Mouse (Mus musculus) kidney, embryonic 16.5 days (tissue): Measurements from ENCODE around the gene P4ha3. TPM values are rescaled to one million over a fixed set of nuclear protein-coding genes. Genes with fewer than 3 reads are reported as not detected.
"Not testable (repeated sequence)": the region's sequence is repeated elsewhere in the genome, so short reads cannot be mapped to it uniquely, and the experiment has no call there.

Experiments
- ATAC-seq: fragments of 200-750 bp; cut with Nextera tagmentation; 2 replicates; pipeline ENCODE4 v1.8.0; 2017; ENCODE audit warnings: moderate TSS enrichment; ENCODE audit not compliant: low FRiP score, low TSS enrichment
- H3K27ac ChIP-seq: fragments of 300-500 bp; sonication (generic); 2 replicates; pipeline ENCODE4 v1.5.1; 2014; ENCODE audit warnings: low read length
- H3K27me3 ChIP-seq: fragments of 300-500 bp; sonication (generic); 2 replicates; pipeline ENCODE4 v1.6.1; 2014; ENCODE audit warnings: low read length, control low read depth, mixed read lengths; ENCODE audit not compliant: insufficient read depth
- H3K36me3 ChIP-seq: fragments of 300-500 bp; sonication (generic); 2 replicates; pipeline ENCODE4 v1.6.1; 2014; ENCODE audit warnings: low read length, control low read depth, mixed read lengths; ENCODE audit not compliant: insufficient read depth
- H3K4me1 ChIP-seq: fragments of 300-500 bp; sonication (generic); 2 replicates; pipeline ENCODE4 v1.6.1; 2014; ENCODE audit warnings: low read length, control low read depth, mixed read lengths; ENCODE audit not compliant: insufficient read depth
- H3K4me2 ChIP-seq: fragments of 300-500 bp; sonication (generic); replicated peaks from 2 replicates; pipeline ENCODE4 v1.6.1; 2014; ENCODE audit warnings: low read depth, low read length
- H3K4me3 ChIP-seq: fragments of 300-500 bp; sonication (generic); 2 replicates; pipeline ENCODE4 v1.5.1; 2014; ENCODE audit warnings: mild to moderate bottlenecking, low read length
- H3K9ac ChIP-seq: fragments of 300-500 bp; sonication (generic); replicated peaks from 2 replicates; pipeline ENCODE4 v1.6.1; 2014; ENCODE audit warnings: low read length
- H3K9me3 ChIP-seq: fragments of 300-500 bp; sonication (generic); 2 replicates; pipeline ENCODE4 v1.6.1; 2016; ENCODE audit warnings: low read length, control low read depth
- WGBS: fragments of 180-500 bp; shearing (Covaris S2); extraction: QIAGEN DNeasy Blood & Tissue Kit; methylation state at CpG from one replicate; pipeline ENCODE4 v1.1.7; 2014; 5-methylcytosine and 5-hydroxymethylcytosine counted together
- polyA plus RNA-seq: library from polyadenylated mRNA; unstranded; fragments of >200 nt; fragmentation: Nextera tagmentation; extraction: Ambion mirVana; gene quantifications from 2 replicates; pipeline ENCODE4 v1.2.1, GENCODE M21; 2015

P4ha3 gene
- polyA plus RNA-seq, result 7.2 and 9.3 TPM in 2 replicates

DNA sequence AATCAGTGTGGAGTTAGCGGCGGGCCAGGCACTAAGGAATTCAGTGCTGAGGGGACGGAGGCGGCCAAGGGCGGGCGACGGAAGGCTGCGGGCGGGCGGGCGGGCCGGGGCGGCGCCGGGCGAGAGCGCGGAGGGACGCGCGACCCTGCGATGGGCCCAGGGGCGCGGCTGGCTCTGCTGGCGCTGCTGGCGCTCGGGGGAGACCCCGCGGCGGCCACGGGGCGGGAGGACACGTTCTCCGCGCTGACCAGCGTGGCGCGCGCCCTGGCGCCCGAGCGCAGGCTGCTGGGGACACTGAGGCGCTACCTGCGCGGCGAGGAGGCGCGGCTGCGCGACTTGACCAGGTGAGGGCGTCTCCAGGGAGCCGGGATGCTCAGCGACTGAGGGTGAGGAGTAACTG is at the start of gene P4ha3:
TSS of gene P4ha3 (plus strand) at position 138 of the 400 bp plus-strand sequence.
- Histone ChIP-seq H3K4me1 (peaks cover 25% of the 10 kb centered on the region), H3K4me3 (peak within 1 kb of the TSS; percentile 59), H3K4me2 (peak within 1 kb of the TSS; percentile 93), H3K27ac (no peak within 1 kb of the TSS), H3K9me3 (no peaks in the 10 kb centered on the region; the same call in 1 of the 2 replicates), H3K36me3 (no peaks in the 10 kb centered on the region), H3K9ac (peak within 1 kb of the TSS; percentile 77), H3K27me3 (peaks cover 3% of the 10 kb centered on the region; the same call in 1 of the 2 replicates)
- peak; percentile 50; the same call in 1 of the 2 replicates for ATAC-seq
- WGBS, result under 1% methylated on average over 52 of the region's 53 CpGs

GRCm38 (mm10) chr7:100238271-100238670 is 47.0 kb upstream of the P4ha3 start:
- H3K27ac ChIP-seq, result no peak overlapping the region

DNA sequence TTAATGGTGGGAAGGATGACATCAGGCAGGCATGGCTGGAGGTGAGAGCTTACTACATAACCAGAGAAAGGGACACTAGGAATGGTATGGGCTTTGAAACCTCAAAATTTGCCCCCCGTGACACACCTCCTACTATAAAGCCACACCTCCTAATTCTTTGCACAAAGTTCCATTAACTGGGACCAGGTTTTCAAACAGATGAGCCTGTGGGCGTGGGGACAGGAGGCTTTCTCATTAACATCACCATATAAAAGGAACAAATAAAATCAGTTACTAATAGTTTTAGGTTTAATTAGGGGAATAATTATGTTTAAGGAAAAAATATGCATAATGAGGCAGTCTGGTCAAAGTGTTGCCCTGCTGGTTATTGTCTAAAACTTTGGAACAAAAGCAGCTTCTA is 44.7 kb upstream of the P4ha3 start:
- no peak overlapping the region for H3K4me2 ChIP-seq
- no peak for ATAC-seq
- 81% methylated on average over 2 of the region's 2 CpGs for WGBS
- H3K36me3 ChIP-seq, result no peaks in the 10 kb centered on the region
- no peaks in the 10 kb centered on the region for H3K9me3 ChIP-seq
- no peak overlapping the region for H3K27ac ChIP-seq
- H3K27me3 ChIP-seq, result no peaks in the 10 kb centered on the region
- H3K9ac ChIP-seq, result no peak overlapping the region
- no peaks in the 10 kb centered on the region; the same call in 1 of the 2 replicates for H3K4me1 ChIP-seq
- no peak overlapping the region for H3K4me3 ChIP-seq

More at GRCm38 (mm10) chr7:100238271-100238670, 47.0 kb upstream of the P4ha3 start:
- Histone ChIP-seq H3K4me2 (no peak overlapping the region), H3K9me3 (no peaks in the 10 kb centered on the region), H3K4me3 (no peak overlapping the region), H3K4me1 (peaks cover 3% of the 10 kb centered on the region; the same call in 1 of the 2 replicates), H3K27me3 (no peaks in the 10 kb centered on the region), H3K9ac (no peak overlapping the region), H3K36me3 (no peaks in the 10 kb centered on the region)
- WGBS, result 91% methylated on average over 1 of the region's 1 CpGs
- no peak for ATAC-seq

DNA sequence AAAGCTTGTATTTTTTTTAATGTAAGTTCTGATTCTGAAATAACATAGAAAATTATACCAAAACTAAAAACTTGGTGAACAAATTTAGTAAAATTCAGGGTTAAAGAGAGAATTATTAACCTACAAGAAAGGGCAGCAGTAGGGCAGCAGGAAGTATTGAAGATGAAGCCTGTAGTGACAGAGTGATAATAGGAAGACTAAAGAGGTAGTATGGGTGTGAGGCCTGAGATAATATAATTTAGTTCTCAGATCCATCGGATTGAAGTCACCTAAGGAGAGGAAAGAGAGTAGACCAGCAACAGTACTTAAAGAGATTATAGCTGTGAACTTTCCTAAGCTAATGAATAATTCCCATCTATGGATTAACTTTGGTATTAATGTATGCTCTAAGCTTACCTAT is 42.3 kb upstream of the P4ha3 start:
- no peaks in the 10 kb centered on the region; the same call in 1 of the 2 replicates for H3K4me1 ChIP-seq
- H3K36me3 ChIP-seq, result no peaks in the 10 kb centered on the region
- no peaks in the 10 kb centered on the region for H3K27me3 ChIP-seq
- ATAC-seq, result no peak
- no peak overlapping the region for H3K4me3 ChIP-seq
- H3K9me3 ChIP-seq, result no peaks in the 10 kb centered on the region
- H3K4me2 ChIP-seq, result no peak overlapping the region
- H3K27ac ChIP-seq, result no peak overlapping the region
- 81% methylated on average over 1 of the region's 1 CpGs for WGBS
- no peak overlapping the region for H3K9ac ChIP-seq

- H3K9ac ChIP-seq, result no peak overlapping the region
- no peak for ATAC-seq
Observed at GRCm38 (mm10) chr7:100244225-100244624, 41.1 kb upstream of the P4ha3 start.

DNA sequence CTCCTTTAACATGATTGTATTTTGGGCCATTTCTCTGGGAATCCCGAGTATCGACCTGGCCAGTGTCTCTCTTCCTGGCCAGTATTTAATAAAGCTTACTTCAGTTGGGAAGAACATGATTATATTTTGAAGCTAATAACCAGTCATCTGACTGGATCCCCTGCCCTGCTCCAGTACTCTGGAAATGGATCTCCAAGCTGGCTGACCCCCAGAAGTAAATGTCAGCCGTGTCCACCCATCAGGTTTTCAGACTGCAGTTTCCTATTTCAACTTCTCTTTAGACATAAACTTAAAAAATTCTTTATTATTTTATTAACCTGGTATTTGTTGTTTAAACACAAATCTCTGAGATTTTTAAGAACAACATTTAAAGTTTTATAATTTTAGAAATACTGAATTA is 40.1 kb upstream of the P4ha3 start:
- Histone ChIP-seq H3K4me3 (no peak overlapping the region), H3K9me3 (no peaks in the 10 kb centered on the region), H3K4me1 (no peaks in the 10 kb centered on the region; the same call in 1 of the 2 replicates), H3K36me3 (no peaks in the 10 kb centered on the region), H3K27ac (no peak overlapping the region), H3K27me3 (no peaks in the 10 kb centered on the region), H3K4me2 (no peak overlapping the region), H3K9ac (no peak overlapping the region)
- WGBS, result 88% methylated on average over 3 of the region's 3 CpGs
- ATAC-seq, result no peak

More at GRCm38 (mm10) chr7:100244225-100244624, 41.1 kb upstream of the P4ha3 start:
- Histone ChIP-seq H3K36me3 (no peaks in the 10 kb centered on the region), H3K9me3 (no peaks in the 10 kb centered on the region), H3K4me3 (no peak overlapping the region), H3K4me1 (no peaks in the 10 kb centered on the region; the same call in 1 of the 2 replicates), H3K27ac (no peak overlapping the region), H3K27me3 (no peaks in the 10 kb centered on the region), H3K4me2 (no peak overlapping the region)
- WGBS, result 90% methylated on average over 4 of the region's 4 CpGs

DNA sequence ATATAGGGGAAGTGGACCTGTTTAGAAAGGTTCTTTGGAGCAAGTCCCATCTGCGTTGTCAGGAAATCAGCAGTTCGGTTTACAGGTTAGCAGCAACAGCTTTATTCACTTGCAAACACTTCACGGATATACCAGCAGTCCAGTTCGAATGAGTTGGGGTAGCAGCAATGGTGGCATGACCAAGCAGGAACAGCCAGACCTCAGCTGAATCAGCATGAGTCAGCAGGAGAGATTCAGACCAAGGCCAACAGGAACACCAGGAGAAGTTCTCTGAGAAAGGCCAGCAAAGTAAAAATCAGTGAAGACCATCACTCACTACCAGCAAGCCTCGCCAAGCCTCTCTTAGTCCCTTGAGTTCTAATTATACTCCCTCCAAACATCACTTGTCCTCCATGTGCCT is 34.7 kb upstream of the P4ha3 start:
- 92% methylated on average over 5 of the region's 5 CpGs for WGBS

DNA sequence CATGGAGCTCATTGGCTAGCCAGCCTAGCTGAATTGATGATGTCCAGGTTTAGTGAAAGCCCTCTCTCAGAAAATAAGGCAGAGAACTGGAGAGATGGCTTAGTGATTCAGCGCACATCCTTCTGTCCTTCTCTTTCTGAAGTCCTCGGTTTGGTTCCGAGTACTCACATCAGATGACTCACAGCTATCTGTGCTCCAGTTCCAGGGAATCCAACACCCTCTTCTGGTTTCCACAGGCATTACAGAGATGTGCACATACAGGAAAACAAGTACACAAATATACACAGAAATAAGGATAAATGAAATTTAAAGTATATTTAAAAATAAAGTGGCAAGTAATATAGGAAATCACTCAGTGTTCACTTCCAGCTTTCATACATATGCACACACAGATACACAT is 23.0 kb upstream of the P4ha3 start:
- H3K27ac ChIP-seq, result no peak overlapping the region
- H3K4me1 ChIP-seq, result no peaks in the 10 kb centered on the region
- WGBS, result 84% methylated on average over 3 of the region's 3 CpGs
- 0 out of 2 replicates have a peak, but pooled peaks cover 3% of the 10 kb centered on the region for H3K36me3 ChIP-seq
- H3K4me3 ChIP-seq, result no peak overlapping the region
- no peak overlapping the region for H3K9ac ChIP-seq
- H3K27me3 ChIP-seq, result no peaks in the 10 kb centered on the region
- ATAC-seq, result no peak
- H3K9me3 ChIP-seq, result no peaks in the 10 kb centered on the region
- H3K4me2 ChIP-seq, result no peak overlapping the region

More for the DNA sequence above, 34.7 kb upstream of the P4ha3 start:
- Histone ChIP-seq H3K4me2 (no peak overlapping the region), H3K9me3 (no peaks in the 10 kb centered on the region), H3K4me3 (no peak overlapping the region), H3K36me3 (peaks cover 16% of the 10 kb centered on the region), H3K27ac (no peak overlapping the region), H3K27me3 (no peaks in the 10 kb centered on the region), H3K4me1 (no peaks in the 10 kb centered on the region), H3K9ac (no peak overlapping the region)
- no peak for ATAC-seq

- H3K36me3 ChIP-seq, H3K4me2 ChIP-seq, H3K4me3 ChIP-seq, H3K9me3 ChIP-seq, H3K9ac ChIP-seq, ATAC-seq, H3K4me1 ChIP-seq, H3K27me3 ChIP-seq, H3K27ac ChIP-seq: not testable (repeated sequence)
- WGBS, result 65% methylated on average over 14 of the region's 17 CpGs
Observed at GRCm38 (mm10) chr7:100264934-100265333, 20.4 kb upstream of the P4ha3 start.

DNA sequence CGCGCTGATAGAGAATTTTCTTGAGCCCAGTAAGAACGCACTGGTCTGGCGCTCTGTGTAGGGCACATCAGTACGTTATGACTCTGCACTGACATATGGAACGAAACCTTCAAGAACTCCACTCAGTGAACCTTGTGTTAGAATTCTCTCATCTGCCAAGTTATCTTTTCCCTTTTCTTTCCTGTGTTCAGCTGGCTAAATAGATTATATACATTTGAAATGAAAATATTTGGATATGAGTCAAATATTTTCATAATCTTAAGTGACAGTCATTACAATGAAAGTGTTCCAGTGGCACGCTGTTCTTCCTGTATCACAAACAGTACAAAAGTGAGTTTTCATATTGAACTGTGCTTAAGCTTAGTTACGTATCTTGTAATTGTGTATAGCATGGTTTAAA is 13.0 kb upstream of the P4ha3 start:
- Histone ChIP-seq H3K9ac (no peak overlapping the region), H3K36me3 (no peaks in the 10 kb centered on the region), H3K9me3 (no peaks in the 10 kb centered on the region), H3K27ac (no peak overlapping the region), H3K27me3 (no peaks in the 10 kb centered on the region), H3K4me3 (no peak overlapping the region), H3K4me2 (no peak overlapping the region), H3K4me1 (no peaks in the 10 kb centered on the region)
- 94% methylated on average over 8 of the region's 8 CpGs for WGBS
- no peak for ATAC-seq
